Comparison of ENCODE assay signal across 9 mouse cellular contexts in the genomic region with DNA sequence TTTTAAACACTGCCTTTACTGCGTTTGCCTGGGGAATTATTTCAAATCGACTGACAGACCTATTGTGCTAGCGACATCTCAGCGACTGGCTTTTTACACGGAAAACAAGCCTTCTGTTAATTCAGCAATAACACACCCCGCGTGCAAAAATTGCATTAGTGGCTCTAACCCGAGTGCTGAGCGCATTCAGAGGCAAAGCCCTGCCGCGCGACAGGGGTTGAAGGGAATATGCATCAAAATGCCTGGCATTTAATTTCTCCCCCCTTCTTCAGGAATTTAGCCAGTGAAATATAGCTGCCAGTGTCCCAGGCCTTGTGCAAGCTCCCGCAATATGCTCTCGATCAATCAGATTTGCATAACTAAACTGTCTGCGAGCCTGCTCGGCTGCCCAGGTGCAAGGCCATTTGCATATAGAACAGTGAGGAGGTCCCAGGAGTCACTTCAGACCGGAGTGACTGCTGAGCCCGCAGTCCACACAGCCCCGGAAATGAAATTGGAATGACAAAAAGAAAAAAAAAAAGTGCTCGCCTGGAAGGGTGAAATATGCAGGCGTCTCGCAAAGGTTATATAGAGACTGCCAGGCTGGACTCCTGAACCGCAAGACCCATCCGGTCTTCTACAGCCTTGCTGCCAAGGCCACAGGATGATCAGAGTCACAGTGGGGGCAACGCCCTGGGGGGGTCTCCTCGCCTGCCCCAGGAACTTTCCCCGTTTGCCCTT.
A peak's percentile ranks its signal among the peaks of the same experiment; 100 is the strongest.
DNase-seq lines count a peak whose midpoint lies in the region; ATAC-seq and TF ChIP-seq lines count a peak whose summit lies in the region.
"Had no signal": no experiment of that assay in that cellular context is flagged by ENCODE, and none has a peak within 500 bp of the region (broad histone marks: within the 10 kb centered on the region; RNA-seq: fewer than 3 reads in every experiment).

No protein-coding gene starts in this region.

- peak overlapping the region; percentile 69 for H3K4me2 ChIP-seq in heart, postnatal 0 days (ENCODE audit: low read depth, low read length)
- peak overlapping the region; percentile 64 for H3K4me2 ChIP-seq in liver, embryonic 11.5 days
- peak overlapping the region; percentile 66 for H3K4me2 ChIP-seq in stomach, embryonic 14.5 days (replicated peaks; ENCODE audit: low read depth, low read length)

- H3K27ac ChIP-seq in heart, postnatal 0 days (ENCODE audit: low read depth): no peak overlapping the region
- H3K27ac ChIP-seq in liver, embryonic 11.5 days (ENCODE audit: low read depth, low read length): no peak overlapping the region
- no peak overlapping the region for H3K27ac ChIP-seq in stomach, embryonic 14.5 days (ENCODE audit: low read length)

- H3K9me3 ChIP-seq in heart, postnatal 0 days (replicated peaks; ENCODE audit: control insufficient read depth, low read length): no peaks in the 10 kb centered on the region; the same call in 1 of the 2 replicates
- H3K9me3 ChIP-seq in liver, embryonic 11.5 days (ENCODE audit: control insufficient read depth, low read length): no peaks in the 10 kb centered on the region
- H3K9me3 ChIP-seq in stomach, embryonic 14.5 days (ENCODE audit: control insufficient read depth, low read depth, low read length): no peaks in the 10 kb centered on the region

- ATAC-seq in heart, postnatal 0 days (ENCODE audit: insufficient read depth, low read depth): no peak
- no peak for ATAC-seq in liver, embryonic 11.5 days (replicated peaks; ENCODE audit: low FRiP score)
- no peak for ATAC-seq in stomach, embryonic 14.5 days (ENCODE audit: insufficient number of reproducible peaks, insufficient read depth, low FRiP score, low read depth)

- no peak for TF ChIP-seq EP300 in heart, postnatal 0 days (IDR thresholded peaks at IDR 0.05; ENCODE audit: low read depth)

- DNase-seq in embryo, embryonic 10.5 days (ENCODE audit: low spot score): peak; percentile 49
- no peak for DNase-seq in embryo, embryonic 10 days (ENCODE audit: low spot score)
- peak; percentile 95 for DNase-seq in R1 (ENCODE audit: low read depth, low spot score)
- DNase-seq in heart, postnatal 0 days (ENCODE audit: low spot score): no peak
- no peak for DNase-seq in liver, embryonic 11.5 days (ENCODE audit: low spot score)
- DNase-seq in ovary, postnatal 14 days (ENCODE audit: low spot score): no peak
- no peak for DNase-seq in cerebellum, postnatal 4 days (ENCODE audit: low spot score in 2 of 2)

- H3K36me3 ChIP-seq in heart, postnatal 0 days (replicated peaks; ENCODE audit: control insufficient read depth, insufficient read depth, low read length): no peaks in the 10 kb centered on the region
- H3K36me3 ChIP-seq in liver, embryonic 11.5 days (ENCODE audit: control insufficient read depth, insufficient read depth, low read length): no peaks in the 10 kb centered on the region
- H3K36me3 ChIP-seq in stomach, embryonic 14.5 days (ENCODE audit: control insufficient read depth, insufficient read depth, low read length): no peaks in the 10 kb centered on the region

- 6% methylated on average over 27 of the region's 27 CpGs for WGBS in heart, postnatal 0 days
- 5% methylated on average over 27 of the region's 27 CpGs for WGBS in liver, embryonic 11.5 days
- WGBS in stomach, embryonic 14.5 days: 5% methylated on average over 27 of the region's 27 CpGs

- no peak overlapping the region for H3K9ac ChIP-seq in heart, postnatal 0 days (replicated peaks; ENCODE audit: low read depth, low read length)
- no peak overlapping the region for H3K9ac ChIP-seq in liver, embryonic 11.5 days (ENCODE audit: low read depth, low read length)
- no peak overlapping the region for H3K9ac ChIP-seq in stomach, embryonic 14.5 days (replicated peaks; ENCODE audit: low read depth, low read length)

- H3K27me3 ChIP-seq in heart, postnatal 0 days (ENCODE audit: control insufficient read depth, insufficient read depth, low read length): peaks cover 41% of the 10 kb centered on the region
- H3K27me3 ChIP-seq in liver, embryonic 11.5 days (replicated peaks; ENCODE audit: control insufficient read depth, insufficient read depth, low read length): peaks cover 38% of the 10 kb centered on the region
- H3K27me3 ChIP-seq in stomach, embryonic 14.5 days (ENCODE audit: control insufficient read depth, insufficient read depth, low read length): no peaks in the 10 kb centered on the region
- H3K27me3 ChIP-seq: CH12.LX had no signal

- TF ChIP-seq CTCF in heart, postnatal 0 days (IDR thresholded peaks at IDR 0.05; ENCODE audit: low read depth): no peak

- no peaks in the 10 kb centered on the region for H3K4me1 ChIP-seq in heart, postnatal 0 days (ENCODE audit: control insufficient read depth, insufficient read depth)
- H3K4me1 ChIP-seq in liver, embryonic 11.5 days (replicated peaks; ENCODE audit: control insufficient read depth, insufficient read depth, low read length): no peaks in the 10 kb centered on the region
- H3K4me1 ChIP-seq in stomach, embryonic 14.5 days (ENCODE audit: control insufficient read depth, insufficient read depth, low read length): peaks cover 4% of the 10 kb centered on the region; the same call in 1 of the 2 replicates

- peak overlapping the region; percentile 45 for H3K4me3 ChIP-seq in heart, postnatal 0 days (ENCODE audit: low read depth, low read length)
- no peak overlapping the region; the same call in 1 of the 2 replicates for H3K4me3 ChIP-seq in liver, embryonic 11.5 days (ENCODE audit: low read depth, low read length)
- peak overlapping the region; percentile 30 for H3K4me3 ChIP-seq in stomach, embryonic 14.5 days (ENCODE audit: low read depth, low read length)

Comparison
In these comparisons a context has a peak if more than half of its experiments do, and no peak if none do; other contexts are left out.
1. DNase-seq: peak in embryo, embryonic 10.5 days (single experiment) and R1 (single experiment); none in embryo, embryonic 10 days (single experiment), heart, postnatal 0 days (single experiment), liver, embryonic 11.5 days (single experiment), ovary, postnatal 14 days (single experiment) and cerebellum, postnatal 4 days (0 of 2).
2. Peak in every context shown above with its lines, with median percentiles within 50 percentile points of each other: H3K4me2 ChIP-seq.